27 mouse cellular contexts compared by ENCODE assay signal in genomic region chr5:147817747-147818496, GRCm38 (mm10). TPM values are rescaled to one million over a fixed set of nuclear protein-coding genes. Genes with fewer than 3 reads are reported as not detected.
DNase-seq lines count a peak whose midpoint lies in the region; ATAC-seq and TF ChIP-seq lines count a peak whose summit lies in the region.
"Had no signal": no experiment of that assay in that cellular context is flagged by ENCODE, and none has a peak within 500 bp of the region (broad histone marks: within the 10 kb centered on the region; RNA-seq: fewer than 3 reads in every experiment).

No protein-coding gene starts in this region.

- H3K4me3 ChIP-seq in kidney, adult 2 months (ENCODE audit: insufficient read depth, low read depth, low read length): no peak overlapping the region
- H3K4me3 ChIP-seq in liver, postnatal 0 days (ENCODE audit: low read depth, low read length): no peak overlapping the region
- H3K4me3 ChIP-seq in liver, embryonic 12.5 days: no peak overlapping the region
- H3K4me3 ChIP-seq in E14TG2a.4 (replicated peaks; ENCODE audit: low read length) (no peak overlapping the region), MEL (ENCODE audit: control insufficient read depth in 1 of 2, insufficient read depth in 1 of 2, low read depth in 2 of 2, low read length in 2 of 2) (no peak overlapping the region)
- H3K4me3 ChIP-seq: embryonic facial prominence, embryonic 13.5 days; forebrain, embryonic 10.5 days; forebrain, embryonic 15.5 days; hindbrain, embryonic 10.5 days; hindbrain, embryonic 15.5 days; limb, embryonic 13.5 days; midbrain, embryonic 15.5 days had no signal

- no peak for ATAC-seq in liver, postnatal 0 days
- ATAC-seq in liver, embryonic 12.5 days: no peak
- ATAC-seq: CD4-positive, CD25-positive, alpha-beta regulatory T cell, adult 4 months; forebrain, embryonic 15.5 days; inflammation-experienced regulatory T-cells, adult 6 months; midbrain, embryonic 15.5 days had no signal

- no peaks in the 10 kb centered on the region for H3K79me2 ChIP-seq in MEL (ENCODE audit: control insufficient read depth, insufficient read depth, low read length, poor library complexity)

- H3K27ac ChIP-seq in kidney, adult 2 months (ENCODE audit: insufficient read depth, low read depth, low read length): no peak overlapping the region
- no peak overlapping the region for H3K27ac ChIP-seq in liver, postnatal 0 days (ENCODE audit: low read depth)
- H3K27ac ChIP-seq in liver, embryonic 12.5 days: no peak overlapping the region
- no peak overlapping the region for H3K27ac ChIP-seq in MEL (ENCODE audit: control insufficient read depth, low read depth, low read length)
- H3K27ac ChIP-seq: embryonic facial prominence, embryonic 13.5 days; forebrain, embryonic 10.5 days; forebrain, embryonic 15.5 days; hindbrain, embryonic 10.5 days; hindbrain, embryonic 15.5 days; limb, embryonic 13.5 days; midbrain, embryonic 15.5 days had no signal

- TF ChIP-seq CTCF in kidney, adult 2 months (conservative IDR thresholded peaks at IDR 0.05; ENCODE audit: insufficient read depth, insufficient read length, low read depth, low read length): 0 out of 2 replicates have a peak, but pooled peaks have one; percentile 6
- 0 out of 2 replicates have a peak, but pooled peaks have one; percentile 4 for TF ChIP-seq CTCF in liver, postnatal 0 days (IDR thresholded peaks at IDR 0.05; ENCODE audit: low read depth)
- TF ChIP-seq CTCF in E14TG2a.4 (conservative IDR thresholded peaks at IDR 0.05; ENCODE audit: low read length) (peak; percentile 40), MEL (IDR thresholded peaks at IDR 0.05 in 2 of 3, conservative IDR thresholded peaks at IDR 0.05 in 1 of 3; ENCODE audit: control insufficient read depth in 1 of 3, insufficient read depth in 1 of 3, low read depth in 2 of 3, low read length in 3 of 3, poor library complexity in 1 of 3, severe bottlenecking in 1 of 3) (peak; percentile 19 to 41 (median 30); a peak in 5 of 6 replicates)

- H3K27me3 ChIP-seq in kidney, adult 2 months (replicated peaks; ENCODE audit: control insufficient read depth, insufficient read depth, low read length): no peaks in the 10 kb centered on the region
- no peaks in the 10 kb centered on the region for H3K27me3 ChIP-seq in liver, postnatal 0 days (ENCODE audit: insufficient read depth, low read length)
- no peaks in the 10 kb centered on the region for H3K27me3 ChIP-seq in liver, embryonic 12.5 days (replicated peaks)
- no peaks in the 10 kb centered on the region for H3K27me3 ChIP-seq in E14TG2a.4 (ENCODE audit: insufficient read depth, low read length)
- no peaks in the 10 kb centered on the region for H3K27me3 ChIP-seq in MEL (ENCODE audit: control insufficient read depth in 1 of 2, insufficient read depth in 2 of 2, low read length in 2 of 2)
- H3K27me3 ChIP-seq: embryonic facial prominence, embryonic 13.5 days; forebrain, embryonic 15.5 days; hindbrain, embryonic 15.5 days; limb, embryonic 13.5 days; midbrain, embryonic 15.5 days had no signal

- no peaks in the 10 kb centered on the region for H3K4me1 ChIP-seq in kidney, adult 2 months (ENCODE audit: control insufficient read depth, insufficient read depth, low read length)
- H3K4me1 ChIP-seq in liver, postnatal 0 days (ENCODE audit: insufficient read depth): no peaks in the 10 kb centered on the region
- H3K4me1 ChIP-seq in liver, embryonic 12.5 days: peaks cover 6% of the 10 kb centered on the region; the same call in 1 of the 2 replicates
- H3K4me1 ChIP-seq in E14TG2a.4 (replicated peaks; ENCODE audit: low read depth, low read length) (peaks cover 21% of the 10 kb centered on the region), MEL (ENCODE audit: control insufficient read depth in 1 of 2, insufficient read depth in 2 of 2, low read length in 2 of 2) (no peaks in the 10 kb centered on the region)
- H3K4me1 ChIP-seq: embryonic facial prominence, embryonic 13.5 days; forebrain, embryonic 10.5 days; forebrain, embryonic 15.5 days; hindbrain, embryonic 10.5 days; hindbrain, embryonic 15.5 days; limb, embryonic 13.5 days; midbrain, embryonic 15.5 days had no signal

- TF ChIP-seq EP300 in liver, postnatal 0 days (IDR thresholded peaks at IDR 0.05; ENCODE audit: low read depth): no peak
- no peak for TF ChIP-seq EP300 in MEL (IDR thresholded peaks at IDR 0.05; ENCODE audit: low read depth in 1 of 2, low read length in 2 of 2)

- DNase-seq in kidney, adult 2 months: no peak
- no peak for DNase-seq in kidney, adult 11 months
- DNase-seq in liver, postnatal 0 days: no peak
- DNase-seq in MEL (ENCODE audit: low read depth, low spot score): peak; percentile 20
- DNase-seq in thymus, adult 18-20 months: no peak
- no peak for DNase-seq in lung, postnatal 4 days
- DNase-seq: adrenal gland, postnatal 25 days; cerebellum, adult 11-12 months; cerebellum, adult 9-11 months; gastrocnemius, postnatal 25 days; heart, adult 18-20 months; heart, postnatal 14 days; kidney, adult 9 months; kidney, postnatal 25 days; right cerebral cortex, adult 18-20 months; spleen, adult 18-20 months had no signal

- no peak overlapping the region for H3K4me2 ChIP-seq in liver, postnatal 0 days (ENCODE audit: low read depth, low read length)
- H3K4me2 ChIP-seq in liver, embryonic 12.5 days: no peak overlapping the region
- H3K4me2 ChIP-seq: embryonic facial prominence, embryonic 13.5 days; forebrain, embryonic 15.5 days; hindbrain, embryonic 15.5 days; limb, embryonic 13.5 days; midbrain, embryonic 15.5 days had no signal

- peaks cover 4% of the 10 kb centered on the region; the same call in 1 of the 2 replicates for H3K9me3 ChIP-seq in liver, postnatal 0 days (ENCODE audit: low read length)
- H3K9me3 ChIP-seq in liver, embryonic 12.5 days (replicated peaks): peaks cover 7% of the 10 kb centered on the region
- H3K9me3 ChIP-seq in E14TG2a.4 (ENCODE audit: low read length): peaks cover 37% of the 10 kb centered on the region
- 0 out of 2 replicates have a peak, but pooled peaks cover 2% of the 10 kb centered on the region for H3K9me3 ChIP-seq in MEL (replicated peaks; ENCODE audit: insufficient read depth, low read length)
- H3K9me3 ChIP-seq: forebrain, embryonic 15.5 days; hindbrain, embryonic 15.5 days; midbrain, embryonic 15.5 days had no signal

- H3K36me3 ChIP-seq in kidney, adult 2 months (ENCODE audit: control insufficient read depth, insufficient read depth, low read length): no peaks in the 10 kb centered on the region
- no peaks in the 10 kb centered on the region for H3K36me3 ChIP-seq in liver, postnatal 0 days (replicated peaks; ENCODE audit: insufficient read depth, low read length)
- no peaks in the 10 kb centered on the region for H3K36me3 ChIP-seq in liver, embryonic 12.5 days
- H3K36me3 ChIP-seq in E14TG2a.4 (ENCODE audit: insufficient read depth, low read length) (no peaks in the 10 kb centered on the region), MEL (ENCODE audit: control insufficient read depth in 1 of 2, insufficient read depth in 2 of 2, low read length in 2 of 2) (no peaks in the 10 kb centered on the region)
- H3K36me3 ChIP-seq: embryonic facial prominence, embryonic 13.5 days; forebrain, embryonic 10.5 days; forebrain, embryonic 15.5 days; hindbrain, embryonic 10.5 days; hindbrain, embryonic 15.5 days; limb, embryonic 13.5 days; midbrain, embryonic 15.5 days had no signal

- peak; percentile 24 for TF ChIP-seq RAD21 in MEL (IDR thresholded peaks at IDR 0.05; ENCODE audit: low read depth, low read length)

- no peak for TF ChIP-seq POLR2A in kidney, adult 2 months (IDR thresholded peaks at IDR 0.05; ENCODE audit: low read depth, low read length)
- TF ChIP-seq POLR2A in MEL (IDR thresholded peaks at IDR 0.05; ENCODE audit: control insufficient read depth in 1 of 2, insufficient read depth in 1 of 2, low read depth in 1 of 2, low read length in 2 of 2, poor library complexity in 1 of 2): no peak

- H3K9ac ChIP-seq in liver, postnatal 0 days (replicated peaks): no peak overlapping the region
- no peak overlapping the region for H3K9ac ChIP-seq in liver, embryonic 12.5 days
- H3K9ac ChIP-seq in MEL (ENCODE audit: control insufficient read depth, low read depth, low read length, poor library complexity, severe bottlenecking): no peak overlapping the region
- H3K9ac ChIP-seq: embryonic facial prominence, embryonic 13.5 days; forebrain, embryonic 15.5 days; hindbrain, embryonic 15.5 days; limb, embryonic 13.5 days; midbrain, embryonic 15.5 days had no signal

- 91% methylated on average over 9 of the region's 9 CpGs for WGBS in kidney, adult 2 months
- WGBS in liver, postnatal 0 days (ENCODE audit: insufficient replicate concordance): 79% methylated on average over 9 of the region's 9 CpGs
- 80% methylated on average over 9 of the region's 9 CpGs for WGBS in liver, embryonic 12.5 days (ENCODE audit: insufficient replicate concordance)

TF ChIP-seq in MEL, 35 proteins besides CTCF, POLR2A, EP300 and RAD21:
- TF ChIP-seq MAFK (IDR thresholded peaks at IDR 0.05; ENCODE audit: borderline replicate concordance, low read depth, low read length) (no peak), ZC3H11A (IDR thresholded peaks at IDR 0.05; ENCODE audit: low read depth, low read length) (no peak), CHD1 (IDR thresholded peaks at IDR 0.05; ENCODE audit: low read depth, low read length) (no peak), MAZ (IDR thresholded peaks at IDR 0.05; ENCODE audit: low read depth, low read length) (no peak), USF1 (IDR thresholded peaks at IDR 0.05; ENCODE audit: low read depth, low read length) (no peak), POLR2AphosphoS2 (IDR thresholded peaks at IDR 0.05; ENCODE audit: low read length) (no peak), TBP (IDR thresholded peaks at IDR 0.05; ENCODE audit: low read depth, low read length) (no peak), GABPA (IDR thresholded peaks at IDR 0.05; ENCODE audit: low read depth, low read length) (no peak), ELF1 (IDR thresholded peaks at IDR 0.05; ENCODE audit: low read depth, low read length) (no peak)
TF ChIP-seq in MEL: peak in this region for 0.

RNA-seq across cellular contexts. Expression of gene Pomp, which starts 42.3 kb away (rescaled TPM):
- polyA plus RNA-seq in kidney, adult 2 months (2012; rRNA removed): 74.6 and 109 TPM in 2 replicates
- 210 and 215 TPM in 2 replicates for polyA plus RNA-seq in liver, postnatal 0 days (2015; fragmentation: Nextera tagmentation; extraction: Ambion mirVana)
- 309 and 314 TPM in 2 replicates for polyA plus RNA-seq in liver, embryonic 12.5 days (2016; fragmentation: Nextera tagmentation; extraction: Ambion mirVana)
- total RNA-seq in MEL (2012; rRNA removed): 324 and 348 TPM in 2 replicates
- polyA plus RNA-seq in MEL (2012; ENCODE audit: insufficient read depth in 1 of 2, insufficient read length in 2 of 2, low read depth in 1 of 2, low replicate concordance in 2 of 2, missing spikeins in 1 of 2): 100 to 1,000 TPM in 1 of 2 experiments, not detected in 1; 500 TPM
